Mouse (Mus musculus) CH12.LX (cell line): ENCODE data around the gene H1foo.

Source experiments
- CHD2 ChIP-seq: IDR thresholded peaks from 2 replicates; pipeline ENCODE4 v1.6.1; 2011; ENCODE audit warnings: low read length, improper control_type of control experiment
- CTCF ChIP-seq, 2 experiments: IDR thresholded peaks in 1 of 2; conservative IDR thresholded peaks in 1 of 2; 2 replicates each; pipeline ENCODE4 v1.5.1; 2011 to 2012; ENCODE audit warnings: low read depth in 2 of 2, low read length in 2 of 2, improper control_type of control experiment in 1 of 2, inconsistent platforms in 1 of 2, mild to moderate bottlenecking in 1 of 2, moderate library complexity in 1 of 2
- EP300 ChIP-seq: IDR thresholded peaks from 2 replicates; pipeline ENCODE4 v1.6.1; 2011; ENCODE audit warnings: low read length, improper control_type of control experiment
- MAFK ChIP-seq: IDR thresholded peaks from 2 replicates; pipeline ENCODE4 v1.6.1; 2011; ENCODE audit warnings: low read length, improper control_type of control experiment; ENCODE audit not compliant: insufficient replicate concordance
- NELFE ChIP-seq: IDR thresholded peaks from 2 replicates; pipeline ENCODE4 v1.6.1; 2011; ENCODE audit warnings: low read depth, low read length, improper control_type of control experiment
- NRF1 ChIP-seq: IDR thresholded peaks from 2 replicates; pipeline ENCODE4 v1.6.1; 2014; ENCODE audit warnings: low read depth, mild to moderate bottlenecking, inconsistent platforms, low read length, improper control_type of control experiment, moderate library complexity
- POLR2A ChIP-seq: IDR thresholded peaks from 2 replicates; pipeline ENCODE4 v1.6.1; 2011; ENCODE audit warnings: low read depth, mild to moderate bottlenecking, improper control_type of control experiment, low read length
- ZC3H11A ChIP-seq: IDR thresholded peaks from 2 replicates; pipeline ENCODE4 v1.6.1; 2012; ENCODE audit warnings: low read depth, mild to moderate bottlenecking, inconsistent platforms, low read length, improper control_type of control experiment

DNA sequence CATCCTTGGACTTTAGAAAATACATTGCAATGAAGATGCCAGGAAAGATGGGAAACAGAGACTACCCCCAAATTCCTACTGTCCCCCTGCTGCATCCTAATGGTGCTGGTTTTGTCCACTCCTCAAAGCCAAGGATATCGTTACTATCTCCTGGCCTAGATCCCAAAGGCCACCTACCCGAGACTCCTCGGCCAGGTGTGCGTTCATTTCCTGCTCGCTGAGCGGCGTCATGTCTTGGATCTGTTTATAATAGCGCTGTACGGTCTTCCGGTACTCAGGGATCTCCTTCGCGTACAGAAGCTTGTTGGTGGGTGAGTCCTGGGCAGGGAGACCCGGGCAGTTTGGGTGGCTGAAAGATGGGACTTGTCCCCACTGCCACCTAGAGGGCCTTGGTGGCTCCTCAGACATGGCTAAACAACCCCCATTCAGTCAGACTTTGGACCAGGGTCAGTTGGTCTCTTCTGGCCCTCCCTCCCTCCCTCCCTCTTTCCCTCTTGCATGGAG is 11.7 kb downstream of the H1foo start:
- no peak for TF ChIP-seq NRF1
- no peak for TF ChIP-seq ZC3H11A
- TF ChIP-seq POLR2A: no peak
- TF ChIP-seq EP300: no peak
- no peak for TF ChIP-seq MAFK
- peak in 1 of 2 experiments; percentile 45; a peak in 2 of 4 replicates for TF ChIP-seq CTCF (conservative IDR thresholded peaks at IDR 0.05 in 1 of 2, IDR thresholded peaks at IDR 0.05 in 1 of 2; ENCODE audit: low read depth in 2 of 2, low read length in 2 of 2)
- no peak for TF ChIP-seq NELFE
- no peak for TF ChIP-seq CHD2
